Mouse (Mus musculus) T-helper 17 cell (primary cell): ENCODE results near the gene Il17rb.

Experiments used
- in situ Hi-C, 2 experiments: fragments of 300-600 bp; cut with MboI, MseI; formaldehyde crosslinking; loops; 1 replicate in 1 of 2; 2 replicates in 1 of 2; pipeline ENCODE4 v1.15.1; 2025; ENCODE audit warnings: high pct_unique_total_duplicates in 2 of 2

The Il17rb gene

GRCm38 (mm10) chr14:30017794-30018462, 9.2 kb upstream of the Il17rb start:
- in situ Hi-C loops, result loop anchor here in 1 of 2 experiments (5.0 kb wide), 1 partner anchor 1869 kb away; no protein-coding TSS in a partner anchor

DNA sequence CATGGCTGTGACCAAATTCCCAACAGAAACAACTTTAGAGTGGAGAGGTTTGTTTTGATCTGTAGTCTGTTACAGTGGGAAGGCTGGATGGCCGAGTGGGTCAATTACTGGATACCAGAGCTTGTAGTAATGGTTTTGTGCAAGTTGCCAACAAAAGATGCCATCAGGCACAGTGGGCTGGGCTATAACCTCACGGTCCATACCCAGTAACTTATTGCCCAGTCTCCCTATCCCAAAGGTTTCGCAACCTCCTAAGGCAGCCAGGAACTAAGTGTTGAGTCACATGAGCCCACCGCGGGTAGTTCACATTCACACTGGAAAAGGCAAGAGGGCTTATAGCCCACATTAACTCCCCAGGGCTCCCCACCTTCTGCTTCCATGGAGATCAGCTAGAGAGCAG, 8.0 kb upstream of the Il17rb start:
- in situ Hi-C loops, result loop anchor here in 1 of 2 experiments (5.0 kb wide), 1 partner anchor 1871 kb away; no protein-coding TSS in a partner anchor

- in situ Hi-C loops, result loop anchor here in 1 of 2 experiments (5.0 kb wide), 1 partner anchor 1872 kb away; no protein-coding TSS in a partner anchor
These were observed 6.3 kb upstream of the Il17rb start for GRCm38 (mm10) chr14:30015008-30015407.

GRCm38 (mm10) chr14:30014487-30014886, 5.8 kb upstream of the Il17rb start:
- in situ Hi-C loops, result no loop called here

GRCm38 (mm10) chr14:30011886-30012560, 3.3 kb upstream of the Il17rb start:
- in situ Hi-C loops, result no loop called here

GRCm38 (mm10) chr14:30009864-30010560, 1.3 kb upstream of the Il17rb start:
- in situ Hi-C loops, result no loop called here

GRCm38 (mm10) chr14:29999475-29999811, 9.3 kb downstream of the Il17rb start:
- in situ Hi-C loops, result loop anchor here in 1 of 2 experiments (5.0 kb wide), 1 partner anchor 98 kb away; no protein-coding TSS in a partner anchor

GRCm38 (mm10) chr14:29998747-29999474, 9.8 kb downstream of the Il17rb start:
- in situ Hi-C loops, result loop anchor here in 1 of 2 experiments (5.0 kb wide), 1 partner anchor 98 kb away; no protein-coding TSS in a partner anchor

DNA sequence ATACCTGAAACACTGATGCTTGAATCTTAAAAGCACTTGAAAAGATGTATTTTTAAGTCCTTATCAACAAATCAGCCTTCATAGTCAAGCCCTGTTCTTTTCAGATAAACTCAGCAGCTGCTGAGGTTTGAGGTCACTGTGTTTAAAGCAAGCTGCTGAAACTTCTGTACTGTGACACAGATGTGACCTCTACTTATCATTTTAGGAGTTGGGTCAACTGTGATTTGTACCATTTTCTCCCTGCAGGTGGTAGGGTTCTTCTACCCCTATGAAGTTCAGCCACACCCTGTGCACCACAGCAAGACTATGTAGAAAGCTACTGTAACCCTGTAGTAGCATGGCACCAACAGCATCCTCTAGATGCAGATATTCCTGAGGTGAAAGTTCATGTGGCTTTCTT, 11.4 kb downstream of the Il17rb start:
- in situ Hi-C loops, result loop anchor here in 1 of 2 experiments (5.0 kb wide), 1 partner anchor 100 kb away; no protein-coding TSS in a partner anchor

DNA sequence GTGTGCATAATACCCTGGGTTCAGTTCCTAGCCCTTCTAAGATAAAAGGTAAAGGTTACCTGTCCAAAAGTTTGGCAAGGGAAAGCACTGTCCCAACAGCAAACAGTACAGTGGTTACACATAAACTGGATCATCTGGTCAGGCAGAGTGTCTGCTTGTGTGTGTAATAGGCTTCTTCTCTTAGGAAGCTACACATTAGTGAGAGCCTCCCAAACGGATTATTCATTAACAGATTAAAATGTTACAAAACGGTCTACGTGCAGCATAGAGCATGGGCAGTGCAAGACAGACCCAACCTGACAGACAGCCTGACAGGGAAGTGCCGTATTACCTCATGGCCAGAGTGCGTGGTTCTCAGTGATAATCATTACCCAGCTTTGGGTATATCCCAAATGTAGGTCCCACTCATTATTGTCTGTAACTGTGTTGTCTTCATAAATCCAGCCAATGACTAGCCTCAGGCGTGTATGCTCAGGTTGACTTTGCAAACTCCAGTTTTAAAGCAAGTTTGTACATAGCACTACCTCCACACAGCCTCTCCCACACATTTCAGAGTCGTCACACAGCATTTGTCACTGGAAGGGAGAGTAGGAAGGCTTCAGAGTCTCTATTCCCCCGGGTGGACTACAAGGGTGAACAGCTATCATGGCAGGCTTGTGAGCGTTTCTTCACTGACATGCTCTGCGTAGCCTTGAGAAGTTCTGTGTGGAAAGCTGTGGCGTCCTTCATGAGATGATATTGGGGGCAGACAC, 12.5 kb downstream of the Il17rb start:
- in situ Hi-C loops, result loop anchor here in 1 of 2 experiments (5.0 kb wide), 1 partner anchor 101 kb away; no protein-coding TSS in a partner anchor

GRCm38 (mm10) chr14:29994976-29995375, 13.7 kb downstream of the Il17rb start:
- in situ Hi-C loops, result loop anchor here in 1 of 2 experiments (5.0 kb wide), 1 partner anchor 102 kb away; no protein-coding TSS in a partner anchor

DNA sequence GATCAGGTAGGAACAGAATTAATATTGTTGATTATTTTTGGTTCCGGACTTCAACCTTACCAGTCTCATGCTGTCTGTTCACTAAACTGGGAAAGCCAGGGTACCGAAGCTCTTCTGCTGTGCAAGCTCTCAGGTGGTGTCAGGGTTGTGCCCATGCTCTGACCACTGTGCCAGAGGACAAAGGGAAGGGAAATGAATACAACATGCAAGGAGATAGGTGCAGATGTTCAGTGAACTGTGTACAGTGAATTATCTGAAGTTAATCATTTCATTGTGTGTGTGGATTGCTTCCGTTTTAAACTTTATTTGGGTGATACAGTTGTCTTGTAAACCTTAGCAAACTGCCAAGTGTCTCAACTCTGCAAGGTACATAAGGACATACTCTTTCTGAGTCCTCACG, 20.4 kb downstream of the Il17rb start:
- in situ Hi-C loops, result no loop called here

GRCm38 (mm10) chr14:29987739-29988138, 21.0 kb downstream of the Il17rb start:
- in situ Hi-C loops, result no loop called here

DNA sequence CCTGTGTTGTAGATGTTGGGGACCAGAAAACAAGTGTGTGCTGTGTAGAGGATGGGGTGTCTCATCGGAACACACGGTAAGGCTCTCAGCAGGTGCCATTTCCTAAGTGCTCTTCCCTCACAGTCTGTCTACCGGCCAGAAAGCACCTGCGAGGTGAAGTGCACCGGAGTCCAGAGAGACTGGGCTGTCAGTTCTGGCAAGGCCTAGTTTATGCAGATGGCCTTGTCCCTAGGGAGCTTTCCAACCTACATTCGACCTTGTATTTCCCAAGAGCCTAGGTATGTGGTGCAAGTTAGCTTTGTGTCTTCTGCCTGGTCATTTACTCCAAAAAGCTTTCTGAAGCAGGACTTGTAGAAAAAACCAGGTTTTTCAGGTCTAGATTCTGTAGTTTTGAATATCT, 21.4 kb downstream of the Il17rb start:
- in situ Hi-C loops, result no loop called here

DNA sequence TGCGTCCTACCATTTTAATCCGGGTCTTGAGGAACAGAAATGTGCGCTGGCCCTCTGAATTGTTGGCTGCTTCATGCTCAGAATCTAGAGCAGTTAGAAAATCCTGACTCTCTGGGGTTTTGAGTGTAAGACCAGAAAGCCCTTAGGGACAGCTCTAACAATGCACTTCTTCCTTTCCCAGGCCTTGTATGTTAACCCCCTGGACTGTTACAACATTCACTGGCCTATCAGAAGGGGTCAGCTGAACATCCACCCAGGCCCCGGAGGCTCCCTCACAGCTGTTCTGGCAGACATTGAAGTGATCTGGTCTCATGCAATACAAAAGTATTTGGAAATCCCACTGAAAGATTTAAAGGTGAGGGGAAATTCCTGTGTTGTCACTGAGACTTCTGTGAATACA, 22.6 kb downstream of the Il17rb start:
- in situ Hi-C loops, result no loop called here

- in situ Hi-C loops, result no loop called here
These were observed 28.1 kb downstream of the Il17rb start for GRCm38 (mm10) chr14:29980447-29981205.

- in situ Hi-C loops, result no loop called here
These were observed 30.2 kb downstream of the Il17rb start, which contains the start of gene Actr8 for GRCm38 (mm10) chr14:29978254-29979204. Gene Actr8 (plus strand): TSS chr14:29978337.

GRCm38 (mm10) chr14:29976927-29977326, 31.8 kb downstream of the Il17rb start:
- in situ Hi-C loops, result no loop called here

- in situ Hi-C loops, result no loop called here
These were observed 36.7 kb downstream of the Il17rb start for GRCm38 (mm10) chr14:29971993-29972392.
